Mouse (Mus musculus): ENCODE results near the gene Cldn7.

GRCm38 (mm10) chr11:69939181-69939580 is 25.4 kb upstream of the Cldn7 start:
- TF ChIP-seq POLR2A (IDR thresholded peaks at IDR 0.05; ENCODE audit: insufficient read depth, low read depth, low read length), result no peak
- TF ChIP-seq CTCF (IDR thresholded peaks at IDR 0.05; ENCODE audit: insufficient read depth, low read depth, low read length), result no peak
